Mouse (Mus musculus): ENCODE measurements around the gene Soga3. TPM values are rescaled to one million over a fixed set of nuclear protein-coding genes. Genes with fewer than 3 reads are reported as not detected.

Soga3 gene
- polyA plus RNA-seq, 1 experiment from 2014 or later, result 0.64 TPM

- H3K9me3 ChIP-seq (ENCODE audit: control insufficient read depth, low read length), result no peaks in the 10 kb centered on the region
- no peaks in the 10 kb centered on the region for H3K36me3 ChIP-seq (ENCODE audit: control insufficient read depth, insufficient read depth, low read length)
- H3K27me3 ChIP-seq (replicated peaks; ENCODE audit: control insufficient read depth, insufficient read depth, low read length), result peaks cover 49% of the 10 kb centered on the region
- H3K4me1 ChIP-seq (replicated peaks; ENCODE audit: control insufficient read depth, insufficient read depth, low read length), result no peaks in the 10 kb centered on the region; the same call in 1 of the 2 replicates
- no peak overlapping the region for H3K4me3 ChIP-seq (ENCODE audit: low read depth, low read length)
- H3K4me2 ChIP-seq, result no peak overlapping the region; the same call in 1 of the 2 replicates
- no peak for DNase-seq (ENCODE audit: low spot score)
- 3% methylated on average over 21 of the region's 21 CpGs for WGBS
- H3K9ac ChIP-seq (ENCODE audit: low read depth, low read length), result no peak overlapping the region
- H3K27ac ChIP-seq (ENCODE audit: low read depth, low read length), result no peak overlapping the region
- ATAC-seq (replicated peaks; ENCODE audit: low FRiP score), result no peak
Observed at GRCm38 (mm10) chr10:29148076-29148475, 4.4 kb downstream of the Soga3 start.

- H3K4me3 ChIP-seq (ENCODE audit: low read depth, low read length), result no peak overlapping the region
- no peak for ATAC-seq (replicated peaks; ENCODE audit: low FRiP score)
- H3K27me3 ChIP-seq (replicated peaks; ENCODE audit: control insufficient read depth, insufficient read depth, low read length), result no peaks in the 10 kb centered on the region
- H3K9me3 ChIP-seq (ENCODE audit: control insufficient read depth, low read length), result no peaks in the 10 kb centered on the region
- no peaks in the 10 kb centered on the region for H3K36me3 ChIP-seq (ENCODE audit: control insufficient read depth, insufficient read depth, low read length)
- H3K9ac ChIP-seq (ENCODE audit: low read depth, low read length), result no peak overlapping the region
- WGBS, result 81% methylated on average over 3 of the region's 3 CpGs
- no peak overlapping the region for H3K27ac ChIP-seq (ENCODE audit: low read depth, low read length)
- H3K4me2 ChIP-seq, result no peak overlapping the region
- no peak for DNase-seq (ENCODE audit: low spot score)
- no peaks in the 10 kb centered on the region for H3K4me1 ChIP-seq (replicated peaks; ENCODE audit: control insufficient read depth, insufficient read depth, low read length)
Observed at GRCm38 (mm10) chr10:29155304-29155703, 11.7 kb downstream of the Soga3 start.

GRCm38 (mm10) chr10:29161664-29162063 is 18.0 kb downstream of the Soga3 start:
- H3K27ac ChIP-seq (ENCODE audit: low read depth, low read length), result no peak overlapping the region
- H3K4me3 ChIP-seq (ENCODE audit: low read depth, low read length), result no peak overlapping the region
- no peak for DNase-seq (ENCODE audit: low spot score)
- no peak for ATAC-seq (replicated peaks; ENCODE audit: low FRiP score)
- WGBS, result 80% methylated on average over 2 of the region's 2 CpGs
- no peaks in the 10 kb centered on the region for H3K4me1 ChIP-seq (replicated peaks; ENCODE audit: control insufficient read depth, insufficient read depth, low read length)
- H3K27me3 ChIP-seq (replicated peaks; ENCODE audit: control insufficient read depth, insufficient read depth, low read length), result no peaks in the 10 kb centered on the region
- no peaks in the 10 kb centered on the region for H3K36me3 ChIP-seq (ENCODE audit: control insufficient read depth, insufficient read depth, low read length)
- no peaks in the 10 kb centered on the region for H3K9me3 ChIP-seq (ENCODE audit: control insufficient read depth, low read length)
- no peak overlapping the region for H3K4me2 ChIP-seq
- no peak overlapping the region for H3K9ac ChIP-seq (ENCODE audit: low read depth, low read length)

- no peak overlapping the region for H3K27ac ChIP-seq (ENCODE audit: low read depth, low read length)
- H3K4me1 ChIP-seq (replicated peaks; ENCODE audit: control insufficient read depth, insufficient read depth, low read length), result no peaks in the 10 kb centered on the region
- no peak for ATAC-seq (replicated peaks; ENCODE audit: low FRiP score)
- no peaks in the 10 kb centered on the region for H3K9me3 ChIP-seq (ENCODE audit: control insufficient read depth, low read length)
- H3K9ac ChIP-seq (ENCODE audit: low read depth, low read length), result no peak overlapping the region
- H3K36me3 ChIP-seq (ENCODE audit: control insufficient read depth, insufficient read depth, low read length), result no peaks in the 10 kb centered on the region
- 74% methylated on average over 2 of the region's 2 CpGs for WGBS
- H3K4me2 ChIP-seq, result no peak overlapping the region
- no peaks in the 10 kb centered on the region for H3K27me3 ChIP-seq (replicated peaks; ENCODE audit: control insufficient read depth, insufficient read depth, low read length)
- DNase-seq (ENCODE audit: low spot score), result no peak
- H3K4me3 ChIP-seq (ENCODE audit: low read depth, low read length), result no peak overlapping the region
Observed at GRCm38 (mm10) chr10:29173778-29174177, 30.1 kb downstream of the Soga3 start.

- Histone ChIP-seq H3K9me3 (ENCODE audit: control insufficient read depth, low read length) (no peaks in the 10 kb centered on the region), H3K36me3 (ENCODE audit: control insufficient read depth, insufficient read depth, low read length) (no peaks in the 10 kb centered on the region), H3K27ac (ENCODE audit: low read depth, low read length) (no peak overlapping the region), H3K4me3 (ENCODE audit: low read depth, low read length) (no peak overlapping the region), H3K4me1 (replicated peaks; ENCODE audit: control insufficient read depth, insufficient read depth, low read length) (no peaks in the 10 kb centered on the region), H3K9ac (ENCODE audit: low read depth, low read length) (no peak overlapping the region), H3K4me2 (no peak overlapping the region), H3K27me3 (replicated peaks; ENCODE audit: control insufficient read depth, insufficient read depth, low read length) (no peaks in the 10 kb centered on the region)
- no peak for ATAC-seq (replicated peaks; ENCODE audit: low FRiP score)
- no peak for DNase-seq (ENCODE audit: low spot score)
- WGBS, result 73% methylated on average over 3 of the region's 3 CpGs
Observed at GRCm38 (mm10) chr10:29175656-29176055, 32.0 kb downstream of the Soga3 start.

- WGBS, result 85% methylated on average over 4 of the region's 4 CpGs
- Histone ChIP-seq H3K4me2 (no peak overlapping the region), H3K36me3 (ENCODE audit: control insufficient read depth, insufficient read depth, low read length) (no peaks in the 10 kb centered on the region), H3K9me3 (ENCODE audit: control insufficient read depth, low read length) (no peaks in the 10 kb centered on the region), H3K4me1 (replicated peaks; ENCODE audit: control insufficient read depth, insufficient read depth, low read length) (no peaks in the 10 kb centered on the region), H3K27me3 (replicated peaks; ENCODE audit: control insufficient read depth, insufficient read depth, low read length) (no peaks in the 10 kb centered on the region), H3K4me3 (ENCODE audit: low read depth, low read length) (no peak overlapping the region), H3K9ac (ENCODE audit: low read depth, low read length) (no peak overlapping the region), H3K27ac (ENCODE audit: low read depth, low read length) (no peak overlapping the region)
- DNase-seq (ENCODE audit: low spot score), result no peak
- ATAC-seq (replicated peaks; ENCODE audit: low FRiP score), result no peak
Observed at GRCm38 (mm10) chr10:29176881-29177280, 33.2 kb downstream of the Soga3 start.

- WGBS, result 41% methylated on average over 2 of the region's 2 CpGs
- H3K27ac ChIP-seq (ENCODE audit: low read depth, low read length), result no peak overlapping the region
- ATAC-seq (replicated peaks; ENCODE audit: low FRiP score), result no peak
Observed at GRCm38 (mm10) chr10:29178003-29178402, 34.4 kb downstream of the Soga3 start.

GRCm38 (mm10) chr10:29180210-29180609 is 36.6 kb downstream of the Soga3 start:
- Histone ChIP-seq H3K9ac (ENCODE audit: low read depth, low read length) (no peak overlapping the region), H3K4me2 (no peak overlapping the region), H3K27ac (ENCODE audit: low read depth, low read length) (no peak overlapping the region), H3K27me3 (replicated peaks; ENCODE audit: control insufficient read depth, insufficient read depth, low read length) (no peaks in the 10 kb centered on the region), H3K4me1 (replicated peaks; ENCODE audit: control insufficient read depth, insufficient read depth, low read length) (no peaks in the 10 kb centered on the region), H3K4me3 (ENCODE audit: low read depth, low read length) (no peak overlapping the region), H3K36me3 (ENCODE audit: control insufficient read depth, insufficient read depth, low read length) (no peaks in the 10 kb centered on the region), H3K9me3 (ENCODE audit: control insufficient read depth, low read length) (no peaks in the 10 kb centered on the region)
- ATAC-seq (replicated peaks; ENCODE audit: low FRiP score), result no peak
- WGBS, result 88% methylated on average over 3 of the region's 3 CpGs
- DNase-seq (ENCODE audit: low spot score), result no peak

More at GRCm38 (mm10) chr10:29178003-29178402, 34.4 kb downstream of the Soga3 start:
- H3K4me3 ChIP-seq (ENCODE audit: low read depth, low read length), result no peak overlapping the region
- no peaks in the 10 kb centered on the region for H3K9me3 ChIP-seq (ENCODE audit: control insufficient read depth, low read length)
- H3K36me3 ChIP-seq (ENCODE audit: control insufficient read depth, insufficient read depth, low read length), result no peaks in the 10 kb centered on the region
- no peaks in the 10 kb centered on the region for H3K4me1 ChIP-seq (replicated peaks; ENCODE audit: control insufficient read depth, insufficient read depth, low read length)
- no peaks in the 10 kb centered on the region for H3K27me3 ChIP-seq (replicated peaks; ENCODE audit: control insufficient read depth, insufficient read depth, low read length)
- no peak overlapping the region for H3K9ac ChIP-seq (ENCODE audit: low read depth, low read length)
- no peak overlapping the region for H3K4me2 ChIP-seq
- no peak for DNase-seq (ENCODE audit: low spot score)

GRCm38 (mm10) chr10:29181046-29181445 is 37.4 kb downstream of the Soga3 start:
- no peaks in the 10 kb centered on the region for H3K36me3 ChIP-seq (ENCODE audit: control insufficient read depth, insufficient read depth, low read length)
- no peak overlapping the region for H3K9ac ChIP-seq (ENCODE audit: low read depth, low read length)
- H3K4me1 ChIP-seq (replicated peaks; ENCODE audit: control insufficient read depth, insufficient read depth, low read length), result no peaks in the 10 kb centered on the region
- H3K4me3 ChIP-seq (ENCODE audit: low read depth, low read length), result no peak overlapping the region
- WGBS, result 85% methylated on average over 2 of the region's 2 CpGs
- ATAC-seq (replicated peaks; ENCODE audit: low FRiP score) (no peak), DNase-seq (ENCODE audit: low spot score) (no peak)
- no peaks in the 10 kb centered on the region for H3K27me3 ChIP-seq (replicated peaks; ENCODE audit: control insufficient read depth, insufficient read depth, low read length)
- H3K9me3 ChIP-seq (ENCODE audit: control insufficient read depth, low read length), result no peaks in the 10 kb centered on the region
- H3K4me2 ChIP-seq, result no peak overlapping the region
- no peak overlapping the region for H3K27ac ChIP-seq (ENCODE audit: low read depth, low read length)

All from liver, embryonic 11.5 days (tissue).